Mouse (Mus musculus) neural tube, embryonic 10.5 days (tissue): ENCODE measurements around the gene Mpz.

ENCODE experiments used
- DNase-seq: peaks from one replicate; pipeline ENCODE4 v3.0.0-alpha.2; 2017; ENCODE audit warnings: low spot score; ENCODE audit errors: extremely low spot score

Mpz gene

DNA sequence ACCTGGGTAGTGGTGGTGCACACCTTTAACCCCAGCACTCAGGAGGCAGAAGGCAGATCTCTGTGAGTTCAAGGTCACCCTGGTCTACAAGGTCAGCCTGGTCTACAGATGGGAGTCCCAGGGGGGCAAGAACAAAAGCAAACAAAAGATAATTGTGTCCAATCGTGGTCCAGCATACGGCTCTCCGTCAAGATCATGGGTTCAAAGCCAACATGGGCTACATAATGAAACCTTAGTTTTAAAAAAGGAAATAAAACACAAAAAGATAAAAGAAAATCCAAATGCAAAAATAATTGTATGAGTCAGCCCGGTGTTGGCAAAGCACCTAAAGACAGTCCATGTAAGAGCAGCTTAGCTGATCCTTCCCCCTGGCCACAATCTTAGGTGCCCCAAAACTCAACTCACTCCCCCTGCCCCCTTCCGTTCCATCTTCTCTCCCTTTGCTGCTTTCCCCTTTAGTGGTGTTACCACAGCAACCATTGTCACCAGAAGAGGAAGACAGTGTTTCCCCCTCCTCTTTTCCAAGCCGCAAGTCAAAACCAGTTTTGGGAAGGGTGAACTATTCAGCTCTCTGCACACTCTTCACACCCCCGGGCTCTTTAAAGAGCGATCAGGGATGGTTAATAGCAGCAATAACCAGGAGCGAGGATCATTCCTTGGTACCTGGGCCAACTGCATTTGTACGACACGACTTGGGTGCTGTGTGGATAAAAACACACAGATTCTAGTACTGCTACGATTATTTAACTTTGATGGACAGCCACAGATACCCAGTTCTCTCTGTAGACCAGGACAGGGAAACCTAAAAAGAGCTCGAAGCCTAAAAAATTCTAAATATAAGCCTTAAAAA is 37.6 kb downstream of the Mpz start:
- no peak for DNase-seq

DNA sequence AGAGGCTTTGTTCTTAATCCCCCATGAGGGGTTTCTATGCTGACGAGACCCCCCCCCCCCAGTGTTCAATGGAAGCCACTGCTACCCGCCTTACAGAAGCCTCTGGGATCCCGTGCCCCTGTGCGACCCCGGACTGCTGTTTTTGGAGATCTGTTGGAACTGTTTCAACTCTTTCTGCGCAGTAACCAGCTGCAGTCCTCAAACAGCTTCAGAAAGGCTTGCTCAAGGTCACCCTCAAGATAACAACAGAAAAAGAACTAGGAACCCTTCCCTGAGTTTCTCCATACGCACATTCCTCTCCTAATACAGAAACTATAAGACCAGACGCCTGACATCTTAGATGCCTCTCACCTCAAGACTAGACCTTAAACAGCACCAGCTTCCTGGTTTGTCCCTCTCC is 38.5 kb downstream of the Mpz start:
- no peak for DNase-seq

DNA sequence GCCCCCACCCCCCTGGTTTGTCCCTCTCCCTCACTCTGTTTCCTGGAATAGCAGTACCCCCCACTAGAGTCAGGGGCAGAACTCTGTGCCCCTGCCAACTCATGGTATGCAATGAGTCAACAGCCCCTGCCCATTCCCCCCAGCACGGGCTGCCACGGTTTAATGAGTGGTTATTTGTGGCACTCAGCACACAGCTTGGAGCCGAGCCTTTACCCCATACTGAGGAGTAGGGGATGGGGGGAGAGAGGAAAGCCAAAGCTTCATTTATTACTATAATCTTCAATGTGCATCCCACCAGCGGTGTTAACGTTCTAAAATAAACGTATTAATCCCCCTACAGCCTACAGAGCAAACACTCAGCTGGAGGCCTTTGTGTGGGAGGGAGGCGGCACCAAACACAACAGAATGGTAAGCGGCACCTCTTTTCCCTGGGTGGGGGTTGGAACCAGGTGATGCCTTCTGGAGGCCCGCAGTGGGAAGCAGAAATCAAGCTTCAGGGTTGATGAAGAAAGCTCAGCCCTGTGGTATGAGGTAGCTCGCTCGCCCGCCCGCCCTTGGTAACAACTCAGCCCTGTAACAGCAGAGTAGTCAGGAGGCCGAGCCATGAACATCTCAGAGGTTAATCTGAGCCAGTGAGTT is 39.1 kb downstream of the Mpz start:
- DNase-seq = no peak

DNA sequence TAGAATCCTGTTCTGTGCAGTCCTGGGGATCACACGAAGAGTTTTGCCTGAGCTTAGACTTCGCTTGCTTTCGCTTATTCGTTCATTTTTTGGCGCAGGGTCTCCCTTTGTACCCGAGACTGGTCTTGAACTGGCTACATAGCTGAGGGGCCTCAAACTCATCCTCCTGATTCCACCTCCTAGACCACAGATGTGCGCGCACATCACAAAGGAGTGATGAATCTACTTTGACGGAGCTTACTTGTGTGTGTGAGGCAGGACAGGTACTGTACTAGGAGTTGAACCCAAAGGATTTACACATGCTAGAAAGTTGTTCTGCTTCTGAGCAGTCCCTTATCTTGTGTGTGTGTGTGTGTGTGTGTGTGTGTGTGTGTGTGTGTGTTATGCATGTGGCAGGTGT is 40.3 kb downstream of the Mpz start:
- DNase-seq = no peak

DNA sequence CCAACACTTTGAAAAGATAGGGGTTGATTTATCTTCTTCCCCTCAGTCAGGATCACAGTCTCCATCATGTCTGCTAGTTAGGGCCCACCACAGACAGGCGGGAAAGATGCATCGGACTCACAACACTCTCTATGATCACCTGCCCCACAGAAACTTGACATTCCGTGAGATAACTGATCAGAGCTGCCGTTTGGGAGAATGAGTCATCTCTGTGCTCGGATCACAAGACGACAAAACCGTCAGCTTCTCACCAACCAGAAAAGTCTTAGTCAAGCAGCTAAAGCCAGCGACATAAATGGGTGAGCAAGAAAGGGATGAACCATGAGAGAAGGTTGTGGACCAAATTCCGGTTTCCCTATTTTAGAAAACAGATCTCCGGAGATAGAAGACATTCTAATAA is 41.8 kb downstream of the Mpz start:
- no peak for DNase-seq

DNA sequence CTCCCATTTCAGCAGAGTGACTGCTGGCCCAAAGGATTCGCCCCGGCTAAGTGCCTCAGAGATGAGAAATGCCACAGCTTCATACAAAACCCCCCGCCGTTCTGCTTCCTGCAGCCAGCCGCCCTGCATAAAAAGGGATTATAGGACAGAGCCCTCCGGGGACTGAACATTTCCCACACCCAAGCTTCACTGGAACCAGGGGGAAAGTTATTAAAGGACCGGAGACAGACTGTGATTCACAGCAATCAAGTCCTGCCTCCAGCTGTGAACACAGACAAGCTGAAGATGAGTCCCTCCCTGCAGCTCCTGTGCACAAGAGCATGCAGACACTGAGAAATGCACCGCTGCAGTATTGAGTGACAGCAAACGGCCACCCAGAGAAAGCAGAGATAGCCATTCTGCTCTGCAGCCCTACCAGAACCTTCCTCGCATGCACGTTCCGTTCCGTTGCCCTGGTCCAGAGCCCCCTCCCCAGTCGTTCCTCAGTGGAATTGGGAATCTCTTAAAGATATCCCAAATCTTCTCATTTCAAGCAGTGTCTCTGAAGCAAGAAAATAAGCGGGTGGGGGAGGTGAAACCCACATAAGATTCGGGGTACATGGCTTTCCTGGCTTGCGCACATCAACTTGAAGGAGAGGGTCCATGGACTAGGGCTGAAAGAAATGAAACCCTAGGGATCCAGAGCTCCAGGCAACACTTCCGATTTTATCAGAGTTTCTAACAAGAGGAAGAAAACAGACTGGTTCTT is 42.8 kb downstream of the Mpz start:
- peak; percentile 52 for DNase-seq

DNA sequence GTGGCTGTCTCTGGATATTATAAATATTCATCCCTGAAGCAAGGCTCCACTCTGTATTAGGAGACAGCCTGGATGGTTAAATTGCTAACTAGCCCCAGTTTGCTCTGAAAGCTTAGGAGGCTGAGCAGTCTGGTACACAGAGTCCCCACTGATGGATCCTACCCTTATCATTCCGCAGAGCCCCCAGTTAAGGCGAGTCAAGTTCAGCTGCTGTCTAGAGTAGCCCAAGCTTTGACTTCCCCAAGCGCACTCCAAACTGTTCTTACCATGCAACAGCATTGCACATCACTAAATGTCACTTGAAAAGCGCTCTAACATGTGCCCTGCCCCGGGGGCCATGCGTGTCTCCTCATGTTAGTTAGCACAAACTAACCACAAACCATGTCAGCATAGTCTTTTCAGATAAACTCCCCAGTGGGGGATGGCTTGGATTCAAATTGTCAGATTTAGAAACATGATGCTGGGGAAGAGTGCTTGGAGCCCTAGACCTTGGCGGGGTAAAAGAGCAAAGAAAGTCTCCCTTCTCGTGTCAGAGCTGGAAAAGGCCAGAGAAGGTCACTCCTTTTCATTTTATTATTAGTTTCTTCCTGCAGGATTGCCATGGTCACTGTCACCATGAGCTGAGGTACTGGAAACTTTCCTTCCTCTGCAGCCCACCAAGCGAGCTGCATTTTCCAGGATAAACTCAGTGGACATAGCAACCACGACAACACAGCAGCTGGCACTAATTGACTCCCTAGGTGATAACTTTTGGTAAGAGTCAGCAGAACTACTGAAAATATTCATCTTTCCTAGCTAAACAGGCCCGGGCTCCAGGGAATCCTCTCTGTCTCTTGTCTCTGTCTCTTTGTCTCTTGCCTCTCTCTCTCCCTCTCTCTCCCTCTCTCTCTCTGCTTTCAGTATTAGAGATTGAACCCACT is 43.7 kb downstream of the Mpz start:
- peak; percentile 37 for DNase-seq

DNA sequence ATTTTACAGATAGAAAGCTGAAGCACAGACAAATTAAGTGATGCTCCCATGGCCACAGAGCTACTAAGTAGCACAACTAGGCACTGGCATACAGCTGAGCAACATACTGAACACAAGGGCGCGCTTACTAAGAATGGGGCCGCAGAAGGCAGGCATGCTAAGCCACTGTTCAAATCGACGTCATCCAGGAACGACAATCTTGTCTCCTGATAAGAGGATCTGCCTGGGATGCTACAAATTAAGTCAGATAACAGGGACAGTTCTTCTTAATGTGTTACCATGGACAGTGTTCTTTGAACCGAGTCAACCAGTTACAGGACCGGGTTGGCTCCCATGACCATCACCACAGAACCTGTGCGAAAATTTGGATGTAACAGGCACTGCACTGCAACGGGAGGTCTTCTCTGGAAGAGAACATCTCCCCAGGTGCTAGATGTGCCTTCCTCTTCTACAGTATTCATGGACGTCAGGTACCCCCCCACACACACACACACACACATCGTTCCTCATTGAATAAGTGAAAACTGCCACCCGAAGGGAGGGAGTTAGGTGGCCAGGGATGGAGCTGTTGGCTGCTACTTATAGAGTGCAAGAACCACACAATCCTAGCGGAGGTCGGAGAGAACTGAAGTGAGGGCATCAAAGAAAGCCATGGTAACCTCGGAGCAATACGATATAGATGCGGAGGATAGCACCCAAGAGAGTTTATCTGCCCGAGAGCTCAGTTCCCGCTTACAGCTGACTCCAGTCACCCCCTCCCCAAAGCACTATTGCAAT is 44.7 kb downstream of the Mpz start:
- no peak for DNase-seq

DNA sequence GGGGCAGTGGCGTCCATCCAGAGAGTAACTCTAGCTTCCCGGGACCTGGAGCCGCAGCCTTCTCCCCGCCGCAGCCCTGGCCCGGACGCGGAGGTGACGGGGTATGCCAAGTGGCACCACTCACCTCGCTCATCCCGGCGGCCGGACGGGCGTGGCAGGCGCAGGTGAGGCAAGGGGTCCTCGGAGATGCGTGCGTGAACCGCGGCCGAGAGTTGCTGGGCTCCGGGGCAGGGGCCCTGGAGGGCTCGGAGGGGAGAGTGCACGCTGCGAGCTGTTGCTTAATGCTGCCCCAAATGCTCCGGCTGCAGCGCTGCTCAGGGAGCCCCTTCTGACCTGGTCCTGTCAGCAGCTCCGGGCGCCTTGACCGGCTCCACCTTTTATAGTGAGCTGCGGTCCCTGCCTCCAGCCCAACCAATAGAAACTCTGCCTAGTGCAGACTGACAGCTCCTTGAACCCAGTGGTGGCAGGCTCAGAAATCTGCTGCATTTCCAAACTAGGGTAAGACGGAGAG is 45.4 kb downstream of the Mpz start, which contains the start of gene Pcp4l1:
TSS of gene Pcp4l1 (minus strand) at position 382 of the 511 bp plus-strand sequence.
- peak; percentile 56 for DNase-seq

DNA sequence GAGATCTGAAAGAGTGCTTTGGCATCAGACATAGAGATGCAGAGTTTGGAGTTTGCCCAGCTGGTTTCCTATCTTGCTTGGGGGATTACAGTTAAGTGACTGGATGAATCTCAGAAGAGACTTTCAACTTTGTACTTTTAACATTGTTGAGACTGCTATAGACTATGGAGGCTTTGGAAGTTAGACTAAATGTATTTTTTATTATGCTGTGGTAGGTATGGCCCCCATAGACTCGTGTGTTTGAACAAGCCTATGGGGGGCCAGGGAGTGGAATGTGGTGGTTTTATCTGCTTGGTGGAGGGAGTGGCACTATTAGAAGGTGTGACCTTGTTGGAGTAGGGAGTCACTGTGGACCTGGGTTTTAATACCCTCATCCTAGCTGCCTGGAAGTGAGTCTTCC is 49.0 kb downstream of the Mpz start:
- DNase-seq = no peak

DNA sequence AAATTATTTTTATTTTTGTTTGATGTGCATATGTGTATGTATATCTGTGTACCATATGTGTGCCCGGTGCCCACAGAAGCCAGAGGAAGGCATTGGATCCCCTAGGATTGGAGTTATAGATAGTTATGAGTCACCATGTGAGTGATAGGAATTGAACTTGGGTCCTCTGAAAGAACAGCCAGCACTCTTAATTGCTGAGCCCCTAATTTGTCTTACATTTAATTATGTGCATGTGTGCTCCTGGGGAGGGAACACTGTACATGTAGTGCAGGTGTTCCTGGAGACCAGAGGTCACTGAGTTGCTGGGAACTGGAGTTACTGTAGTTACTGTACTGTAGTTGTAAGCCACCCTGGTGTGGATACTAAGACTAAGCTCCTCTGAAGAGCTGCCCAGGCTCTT is 50.3 kb downstream of the Mpz start:
- no peak for DNase-seq

DNA sequence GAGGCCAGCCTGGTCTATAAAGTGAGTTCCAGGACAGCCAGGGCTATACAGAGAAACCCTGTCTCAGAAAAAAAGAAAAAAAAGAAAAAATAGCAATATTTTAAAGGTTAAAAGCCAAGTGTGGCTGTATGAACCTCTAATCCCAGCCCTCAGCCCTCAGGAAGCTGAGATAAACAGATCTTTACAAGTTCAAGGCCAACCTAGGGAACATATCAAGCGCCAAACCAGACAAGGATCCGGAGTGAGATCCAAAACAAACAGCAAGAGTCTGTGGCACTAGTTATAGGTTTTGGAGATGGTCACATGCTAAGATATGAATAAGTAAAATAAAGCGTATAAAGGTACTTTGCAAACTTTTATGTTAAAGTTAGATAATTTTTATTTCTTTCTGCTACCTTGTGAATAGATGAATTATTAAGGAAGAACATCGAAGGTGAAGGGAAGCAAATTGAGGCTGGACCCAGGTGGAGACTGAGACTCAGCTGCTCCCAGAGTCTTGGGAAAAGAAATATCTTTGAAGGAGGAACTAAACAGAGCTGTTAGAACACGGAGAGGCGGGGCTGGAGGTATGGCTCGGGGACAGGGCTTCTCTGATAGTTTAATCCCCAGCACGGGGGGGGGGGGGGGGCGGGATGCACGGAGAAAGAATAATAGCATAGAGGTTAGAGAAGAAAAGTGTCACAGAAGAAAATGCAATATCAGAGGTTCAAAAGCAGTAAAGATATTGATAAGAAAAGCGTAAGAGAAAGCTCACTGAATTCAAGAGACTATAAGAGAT is 53.1 kb downstream of the Mpz start:
- DNase-seq = no peak

DNA sequence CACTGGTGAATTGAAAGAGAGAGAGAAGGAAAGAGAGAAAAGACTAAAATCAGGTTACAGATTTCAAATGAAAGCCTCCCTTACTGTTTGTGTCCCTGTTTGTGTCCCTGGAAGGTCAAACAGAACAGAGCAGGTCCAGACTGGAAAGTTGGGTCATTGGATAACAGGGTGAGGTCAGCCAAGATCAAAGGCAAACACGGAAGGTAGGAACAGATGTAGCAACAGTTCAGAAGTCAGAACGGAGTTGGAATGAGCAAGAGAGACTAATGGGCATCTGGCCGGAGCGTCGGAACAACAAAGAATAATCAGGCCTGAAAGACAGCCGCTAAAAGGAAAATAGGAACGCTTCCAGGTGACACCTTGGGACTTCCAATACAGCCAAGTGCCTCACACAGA is 53.7 kb downstream of the Mpz start:
- no peak for DNase-seq

DNA sequence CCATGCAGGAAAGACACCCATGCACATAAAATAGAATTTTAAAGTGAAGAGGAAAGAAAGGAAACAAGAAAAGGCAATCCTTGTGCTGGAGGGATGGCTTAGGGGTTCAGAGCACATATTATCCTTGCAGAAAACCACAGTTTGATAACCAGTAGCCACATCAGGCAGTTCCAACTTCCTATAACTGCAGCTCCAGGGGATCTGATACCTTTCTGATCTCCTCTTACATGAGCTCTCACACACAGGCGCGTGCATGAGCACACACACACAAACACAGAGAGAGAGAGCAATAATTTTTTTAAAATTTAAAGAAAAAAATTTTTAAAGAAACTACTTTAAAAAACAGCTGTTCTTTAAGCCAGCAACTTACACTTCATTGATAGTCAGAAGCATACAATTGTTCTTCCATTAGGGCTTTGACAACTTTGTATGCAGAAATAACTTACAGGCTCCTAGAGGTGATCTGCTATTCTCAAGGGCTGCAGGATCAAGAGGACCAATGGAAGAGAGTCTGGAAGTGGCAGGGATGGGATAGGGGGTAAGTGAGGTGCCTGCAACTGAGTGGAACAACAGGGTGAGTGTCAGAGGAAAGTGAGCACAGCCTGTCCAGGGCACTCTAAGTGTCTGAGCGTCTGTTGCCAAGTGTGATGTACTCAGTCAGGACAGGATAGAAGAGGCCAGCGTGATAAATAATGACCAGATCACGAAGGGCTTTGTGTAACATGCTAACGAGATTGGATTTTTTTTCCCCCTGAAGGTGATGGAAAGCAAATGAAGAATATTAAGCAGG is 55.4 kb downstream of the Mpz start:
- DNase-seq = no peak

DNA sequence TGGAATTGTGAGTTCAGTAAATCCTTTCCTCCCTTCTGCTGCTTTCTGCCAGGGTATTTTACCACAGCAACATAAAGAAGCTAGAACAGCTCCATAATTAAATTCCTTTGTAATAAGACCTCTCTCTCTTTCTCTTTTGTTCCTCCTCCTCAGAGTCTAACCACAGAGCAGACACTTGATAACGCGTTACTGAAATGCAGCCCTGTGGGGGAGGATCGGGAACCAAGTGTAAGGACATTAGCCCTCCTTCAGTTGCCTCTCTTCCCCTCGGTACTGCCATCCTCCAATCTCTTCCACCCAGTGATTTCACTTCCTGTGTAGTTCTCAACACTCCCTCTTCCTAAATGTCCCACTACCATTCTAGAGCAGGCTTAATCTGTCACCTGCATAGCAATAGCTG is 58.9 kb downstream of the Mpz start:
- no peak for DNase-seq
